Mouse (Mus musculus): ENCODE results near the gene Phactr1.

Gene Phactr1

DNA sequence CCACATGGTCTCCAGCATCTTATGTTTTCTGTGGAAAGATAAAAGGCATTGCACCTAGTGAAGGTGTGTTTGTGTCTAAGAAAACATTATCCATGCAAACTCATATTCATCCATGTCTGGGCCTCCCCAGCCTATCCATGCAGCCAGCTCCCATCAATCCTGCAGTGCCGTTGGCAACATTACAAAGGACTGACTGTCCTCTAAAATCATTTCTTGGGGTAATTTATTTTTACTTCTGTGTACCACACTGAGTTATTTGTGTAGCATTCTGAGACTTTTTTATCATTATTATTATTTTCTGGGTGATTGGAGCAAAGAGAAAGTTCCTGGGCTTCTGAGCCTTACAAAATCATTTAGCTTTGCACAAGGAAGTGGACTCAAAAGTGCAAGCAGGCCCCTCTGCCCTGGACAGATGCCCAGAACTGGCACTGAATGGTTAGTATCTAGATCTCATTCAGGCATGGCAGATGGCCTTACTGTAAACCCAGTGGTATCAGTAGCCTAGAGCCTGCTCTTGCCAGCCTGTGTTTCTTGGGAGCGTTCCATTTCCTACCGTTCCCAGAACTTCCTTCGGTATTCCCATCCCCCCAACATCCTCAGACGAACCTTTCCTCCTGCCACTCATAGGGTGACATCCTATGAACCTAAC is 307.6 kb downstream of the Phactr1 start:
- peak; percentile 68 for DNase-seq

DNA sequence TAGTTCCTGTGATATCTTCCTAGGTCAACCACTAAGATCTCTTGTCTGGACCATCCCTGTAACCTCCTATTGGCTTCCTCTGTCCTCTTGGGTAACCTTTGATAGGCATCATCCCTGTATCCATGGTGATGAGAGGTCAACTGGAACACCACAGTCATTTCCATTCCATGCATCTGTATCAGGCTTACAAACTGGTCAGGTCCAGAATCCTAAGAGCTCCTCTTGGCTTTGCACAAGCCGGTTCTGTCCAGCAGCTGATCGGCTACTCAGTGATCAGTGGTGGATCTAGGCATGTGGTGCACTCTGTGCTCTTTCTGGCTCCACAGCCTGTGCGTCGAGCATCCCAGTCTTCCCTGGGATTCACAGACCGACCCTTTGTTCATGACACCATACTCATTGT is 309.1 kb downstream of the Phactr1 start:
- no peak for DNase-seq

- no peak for DNase-seq
Measured at GRCm38 (mm10) chr13:42990051-42990450, 309.6 kb downstream of the Phactr1 start.

- no peak for DNase-seq
Measured at GRCm38 (mm10) chr13:42990493-42991111, 310.2 kb downstream of the Phactr1 start.

GRCm38 (mm10) chr13:42991164-42991563 is 310.7 kb downstream of the Phactr1 start:
- DNase-seq: no peak

DNA sequence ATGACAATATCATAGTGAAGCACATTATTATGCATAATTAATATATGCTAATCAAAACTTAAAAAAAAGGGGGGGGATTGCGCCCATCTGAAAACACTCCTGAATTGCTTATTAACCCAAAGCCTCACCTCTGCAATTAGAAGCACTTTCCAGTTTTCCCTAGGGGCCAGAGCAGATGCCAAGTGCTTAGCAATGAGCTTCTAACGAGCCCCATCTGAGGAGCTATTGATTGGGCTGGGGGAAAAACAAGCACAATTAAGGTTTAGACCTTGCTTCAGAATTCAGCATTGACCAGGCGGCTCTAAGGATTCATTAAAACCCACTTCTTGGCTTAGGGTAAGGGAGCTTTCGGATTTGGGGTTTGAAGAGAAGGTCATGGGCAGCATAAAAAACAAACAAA is 311.9 kb downstream of the Phactr1 start:
- no peak for DNase-seq

DNA sequence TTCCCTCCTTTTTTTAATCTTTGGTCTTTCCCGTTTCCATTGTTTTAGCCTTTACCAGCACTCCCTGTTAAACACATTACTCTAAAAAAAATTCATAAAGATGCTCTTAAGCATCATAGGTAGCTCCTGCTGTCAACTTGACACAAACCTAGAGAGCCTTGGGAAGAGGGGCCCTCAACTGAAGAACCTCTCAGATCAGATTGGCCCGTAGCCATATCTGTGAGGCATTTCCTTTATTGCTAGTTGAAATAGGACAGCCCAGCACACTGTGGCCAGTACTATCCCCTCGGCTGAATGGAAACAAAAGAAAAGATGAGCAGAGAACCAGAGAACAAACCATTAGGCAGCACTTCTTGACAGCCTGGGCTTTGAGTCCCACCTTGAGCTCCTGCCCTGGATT is 313.9 kb downstream of the Phactr1 start:
- no peak for DNase-seq

GRCm38 (mm10) chr13:42996188-42996587 is 315.8 kb downstream of the Phactr1 start:
- no peak for DNase-seq

DNA sequence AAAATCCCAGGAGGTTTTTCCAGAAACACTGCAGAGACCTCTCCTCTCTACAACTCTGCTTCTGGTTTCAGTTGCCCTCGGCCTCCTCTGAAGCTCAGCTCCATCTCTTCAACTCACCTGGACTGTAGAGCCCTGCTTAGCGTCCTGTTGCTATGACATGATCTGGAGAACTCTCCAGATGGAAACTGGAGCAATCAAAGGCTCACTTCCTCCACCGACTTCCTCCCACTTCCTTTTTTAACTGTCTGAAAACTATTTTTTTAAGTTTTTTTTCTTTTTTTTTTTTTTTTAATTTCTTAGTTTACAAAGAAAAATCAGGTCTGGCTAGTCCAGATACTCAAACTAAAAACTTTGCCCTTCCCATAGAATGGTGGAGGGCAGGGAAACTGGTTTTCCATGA is 318.9 kb downstream of the Phactr1 start:
- no peak for DNase-seq

- DNase-seq: no peak
Measured at GRCm38 (mm10) chr13:43005131-43005579, 324.7 kb downstream of the Phactr1 start.

GRCm38 (mm10) chr13:43008466-43008865 is 328.0 kb downstream of the Phactr1 start:
- DNase-seq: no peak

GRCm38 (mm10) chr13:43009596-43009995 is 329.2 kb downstream of the Phactr1 start:
- DNase-seq: no peak

GRCm38 (mm10) chr13:43011516-43011915 is 331.1 kb downstream of the Phactr1 start:
- DNase-seq: no peak

- no peak for DNase-seq
Measured at GRCm38 (mm10) chr13:43013984-43014383, 333.6 kb downstream of the Phactr1 start.

DNA sequence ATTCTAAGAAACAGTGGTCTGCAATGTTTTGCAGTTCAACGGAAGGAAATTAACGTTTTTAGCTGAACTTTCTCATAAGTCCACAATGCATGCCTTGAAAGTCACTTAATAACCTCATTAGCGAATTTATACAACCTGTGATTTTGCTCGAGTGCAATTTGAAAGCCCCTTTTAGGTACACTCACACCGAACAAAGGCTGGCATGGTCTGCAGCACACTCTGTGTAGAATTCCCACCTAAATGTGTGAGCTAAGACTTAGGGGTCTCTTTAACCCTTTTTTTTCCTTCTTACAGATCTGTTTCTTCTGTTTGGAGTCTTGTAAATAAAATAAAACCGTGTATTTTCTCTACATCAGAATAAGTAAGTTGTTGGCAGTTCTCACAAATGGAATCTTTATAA is 335.3 kb downstream of the Phactr1 start:
- DNase-seq: no peak

DNA sequence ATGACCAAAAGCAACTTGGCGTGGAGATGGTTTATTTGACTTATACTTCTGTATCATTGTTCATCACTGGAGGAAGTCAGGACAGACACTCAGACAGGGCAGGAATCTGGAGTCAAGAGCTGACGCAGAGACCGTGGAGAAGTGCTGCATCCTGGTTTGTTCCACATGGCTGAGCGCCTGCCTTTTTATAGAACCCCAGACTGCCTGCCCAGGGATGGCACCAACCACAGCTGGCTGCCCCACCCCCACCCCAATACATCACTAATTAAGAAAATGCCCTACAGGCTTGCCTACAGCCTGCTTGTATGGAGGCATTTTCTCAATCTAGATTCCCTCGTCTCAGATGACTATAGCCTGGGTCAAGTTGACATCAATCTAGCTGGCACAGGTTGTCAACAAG is 338.4 kb downstream of the Phactr1 start:
- DNase-seq: no peak

DNA sequence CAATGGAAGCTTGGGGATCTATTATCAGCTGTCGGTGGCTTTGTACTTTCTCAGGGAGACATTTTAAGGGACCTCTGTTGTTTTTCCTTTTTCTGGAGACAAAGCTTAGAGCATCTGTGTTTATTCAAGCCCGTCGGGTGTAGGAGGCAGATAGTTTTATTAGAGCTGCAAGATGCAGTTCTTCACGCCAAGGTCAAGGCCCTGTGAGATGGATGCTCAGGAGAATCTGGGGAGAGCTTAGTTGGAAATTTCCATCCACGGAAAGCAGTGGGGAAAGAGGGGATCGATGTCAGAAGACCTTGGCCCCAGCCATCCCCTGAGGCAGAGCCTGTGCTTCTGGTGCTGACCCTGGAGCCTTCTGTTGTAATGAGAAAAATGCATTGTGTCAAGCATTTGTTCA is 340.6 kb downstream of the Phactr1 start:
- DNase-seq: no peak

- DNase-seq: no peak
Measured at GRCm38 (mm10) chr13:43023005-43023404, 342.6 kb downstream of the Phactr1 start.

GRCm38 (mm10) chr13:43027568-43027967 is 347.1 kb downstream of the Phactr1 start:
- DNase-seq: no peak

- DNase-seq: no peak
Measured at GRCm38 (mm10) chr13:43030222-43030621, 349.8 kb downstream of the Phactr1 start.

DNA sequence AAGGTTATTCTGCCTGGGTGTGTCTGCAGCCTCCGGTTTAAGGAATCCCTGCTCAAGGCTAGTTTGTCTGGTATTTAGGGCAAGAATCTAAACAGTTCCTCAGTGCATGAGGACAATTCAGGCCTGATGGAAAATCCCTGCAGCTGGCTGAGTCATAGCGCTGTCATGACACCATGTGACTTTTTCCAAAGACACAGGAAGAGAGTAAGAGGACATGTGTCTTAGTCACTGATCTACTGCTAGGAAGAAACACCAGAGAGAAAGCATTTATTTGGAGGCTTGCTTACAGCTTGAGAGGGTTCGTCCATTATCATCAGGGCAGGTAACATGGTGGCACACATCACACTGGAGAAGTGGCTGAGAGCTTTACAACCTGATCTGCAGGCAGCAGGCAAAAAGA is 352.0 kb downstream of the Phactr1 start:
- no peak for DNase-seq

GRCm38 (mm10) chr13:43036510-43036909 is 356.1 kb downstream of the Phactr1 start:
- no peak for DNase-seq

DNA sequence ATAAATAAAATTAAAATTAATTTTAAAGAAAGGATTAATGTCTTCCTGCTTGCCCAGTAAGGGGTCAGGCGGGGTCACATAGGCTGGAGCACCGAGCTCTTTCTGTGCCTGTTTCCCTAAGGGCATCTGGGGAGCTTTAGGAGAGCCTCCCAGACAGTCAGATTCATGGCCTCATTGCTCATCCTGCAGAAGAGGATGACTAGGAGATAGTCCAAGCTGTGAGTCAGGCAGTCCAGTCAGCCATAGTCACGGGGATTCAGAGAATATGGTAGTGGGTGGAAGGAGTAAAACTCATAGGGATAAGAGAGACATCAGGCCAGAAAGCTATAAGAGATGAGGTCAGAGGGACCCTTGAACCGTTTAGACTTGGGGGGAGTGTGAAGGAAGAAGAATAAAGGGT is 362.3 kb downstream of the Phactr1 start:
- DNase-seq: no peak

DNA sequence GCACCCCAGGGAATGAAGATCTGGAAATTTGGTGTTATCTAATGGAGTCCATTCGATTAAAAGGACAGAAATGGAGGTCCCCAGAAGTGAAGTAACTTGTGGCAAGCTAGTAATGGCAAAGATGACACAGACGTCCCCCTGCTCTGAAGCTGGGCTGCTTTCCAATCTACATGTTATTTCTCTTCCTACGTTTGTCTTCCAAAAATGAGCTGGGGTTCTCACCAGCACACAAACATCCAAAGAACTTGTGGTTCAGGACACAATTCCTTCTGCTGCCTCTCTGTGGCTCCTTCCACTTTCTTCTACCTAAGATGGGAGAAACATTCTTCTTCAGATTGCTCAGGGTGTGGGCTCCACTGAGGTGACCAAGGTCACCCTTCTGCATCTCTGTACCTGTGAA is 368.1 kb downstream of the Phactr1 start:
- DNase-seq: no peak

DNA sequence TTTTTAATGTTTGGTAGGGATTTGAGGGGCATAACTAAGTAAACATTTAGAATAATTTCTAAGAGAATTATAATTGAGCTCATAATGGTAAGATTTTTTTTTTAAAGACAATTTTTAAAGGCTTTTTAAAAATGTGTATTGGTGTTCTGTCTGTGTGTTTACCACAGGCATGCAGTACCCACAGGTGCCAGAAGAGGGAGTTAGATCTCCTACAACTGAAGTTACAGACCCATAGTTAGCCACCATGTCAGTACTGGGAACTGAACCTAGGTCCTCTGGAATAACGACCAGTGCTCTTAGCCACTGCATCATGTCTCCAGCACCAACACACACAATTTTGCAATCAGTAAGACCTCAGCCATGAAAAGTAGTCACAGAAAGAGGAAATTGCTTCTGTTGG is 372.8 kb downstream of the Phactr1 start:
- DNase-seq: no peak
